Mouse (Mus musculus): Measurements from ENCODE around the gene Sec14l3. TPM values are rescaled to one million over a fixed set of nuclear protein-coding genes. Genes with fewer than 3 reads are reported as not detected.

Gene Sec14l3
- polyA plus RNA-seq, 1 experiment: 1.9 TPM

DNA sequence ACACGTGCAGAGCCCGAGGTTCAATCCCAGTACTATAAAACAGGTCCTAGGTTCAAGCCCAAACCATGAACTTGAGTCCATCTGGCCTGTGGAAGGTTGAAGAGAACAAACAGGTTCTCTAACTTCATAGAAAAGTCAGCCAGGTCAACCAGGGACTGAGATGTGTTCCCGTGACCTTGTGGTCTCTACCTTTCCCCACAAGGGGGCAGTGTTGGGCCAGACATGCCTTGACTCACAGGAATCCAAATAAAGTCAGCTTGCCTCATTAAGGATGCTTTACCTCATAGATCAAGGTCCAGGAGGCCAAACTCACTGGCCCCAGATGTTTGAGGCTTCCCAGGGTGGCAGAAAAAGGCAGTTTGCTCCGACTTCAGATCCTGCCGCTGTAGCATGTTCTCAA lies 11.1 kb upstream of the Sec14l3 start:
- Histone ChIP-seq H3K4me1 (ENCODE audit: control insufficient read depth, insufficient read depth, low read length) (no peaks in the 10 kb centered on the region), H3K4me3 (ENCODE audit: control insufficient read depth, low read depth, low read length) (no peak overlapping the region), H3K27me3 (ENCODE audit: control insufficient read depth, insufficient read depth, low read length) (no peaks in the 10 kb centered on the region), H3K27ac (ENCODE audit: control insufficient read depth, insufficient read depth, low read depth, low read length) (no peak overlapping the region), H3K36me3 (ENCODE audit: control insufficient read depth, insufficient read depth, low read length) (no peaks in the 10 kb centered on the region)
- TF ChIP-seq POLR2A (IDR thresholded peaks at IDR 0.05; ENCODE audit: control insufficient read depth, low read depth, low read length): no peak
- TF ChIP-seq CTCF (IDR thresholded peaks at IDR 0.05; ENCODE audit: control insufficient read depth, insufficient read depth, insufficient replicate concordance, low read depth, low read length): peak; percentile 83

DNA sequence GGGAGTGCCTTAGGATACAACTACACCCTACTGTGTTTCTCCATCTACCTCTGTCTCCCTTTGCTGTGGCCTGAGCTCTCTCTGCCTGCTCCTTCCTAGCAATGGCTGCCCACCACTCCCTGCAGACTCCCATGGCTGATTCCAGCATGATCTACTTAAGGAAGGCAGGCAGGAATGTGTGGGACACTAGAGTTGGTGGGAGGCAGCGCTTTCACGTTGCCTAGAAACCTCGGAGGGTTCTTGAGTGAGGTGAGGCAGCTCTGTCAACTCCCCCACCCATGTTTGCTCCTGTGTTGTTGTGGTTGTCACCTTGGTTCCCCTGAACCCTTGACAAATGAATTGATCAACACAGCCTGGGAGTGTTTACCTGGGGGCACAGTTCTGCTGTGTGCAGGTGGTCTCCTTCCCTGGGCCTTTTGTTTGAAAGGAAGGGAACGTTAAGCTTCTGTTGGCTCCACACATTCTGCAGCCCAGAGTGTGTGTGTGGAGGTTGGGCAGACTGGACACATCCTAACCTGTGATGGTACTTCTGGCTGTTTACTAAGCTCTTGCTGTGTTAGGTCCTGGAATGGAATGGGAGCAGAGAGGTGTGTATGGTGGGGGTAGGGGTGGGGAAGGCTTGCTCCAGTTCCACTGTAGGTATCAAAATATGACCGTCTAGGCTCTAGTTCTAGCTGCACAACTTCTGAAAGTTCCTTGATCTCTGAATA lies 3.6 kb upstream of the Sec14l3 start:
- no peak overlapping the region for H3K27ac ChIP-seq (ENCODE audit: control insufficient read depth, insufficient read depth, low read depth, low read length)
- no peaks in the 10 kb centered on the region for H3K36me3 ChIP-seq (ENCODE audit: control insufficient read depth, insufficient read depth, low read length)
- no peak overlapping the region for H3K4me3 ChIP-seq (ENCODE audit: control insufficient read depth, low read depth, low read length)
- H3K27me3 ChIP-seq (ENCODE audit: control insufficient read depth, insufficient read depth, low read length): no peaks in the 10 kb centered on the region
- no peak for TF ChIP-seq CTCF (IDR thresholded peaks at IDR 0.05; ENCODE audit: control insufficient read depth, insufficient read depth, insufficient replicate concordance, low read depth, low read length)
- no peaks in the 10 kb centered on the region for H3K4me1 ChIP-seq (ENCODE audit: control insufficient read depth, insufficient read depth, low read length)

DNA sequence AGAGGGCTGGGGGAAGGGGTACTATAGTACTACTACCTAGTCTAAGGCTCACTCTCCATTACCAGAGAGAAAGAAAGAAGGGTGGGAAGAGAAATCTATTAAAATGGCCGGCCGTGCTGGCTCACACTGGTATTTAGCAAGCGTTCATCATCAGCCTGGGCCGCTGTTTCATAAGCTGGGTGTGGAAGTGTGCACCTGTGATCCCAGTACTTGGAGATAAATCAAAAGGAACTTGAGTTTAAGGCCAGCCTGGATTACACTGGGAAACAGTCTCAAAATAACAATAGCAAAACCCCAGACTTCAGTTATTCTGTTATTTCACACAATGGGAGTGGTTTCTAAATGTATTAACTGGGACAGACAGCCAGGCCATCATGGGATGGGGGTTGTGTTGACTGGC lies 2.1 kb upstream of the Sec14l3 start:
- TF ChIP-seq CTCF (IDR thresholded peaks at IDR 0.05; ENCODE audit: control insufficient read depth, insufficient read depth, insufficient replicate concordance, low read depth, low read length) (no peak), POLR2A (IDR thresholded peaks at IDR 0.05; ENCODE audit: control insufficient read depth, low read depth, low read length) (no peak)
- no peaks in the 10 kb centered on the region for H3K36me3 ChIP-seq (ENCODE audit: control insufficient read depth, insufficient read depth, low read length)
- no peak overlapping the region for H3K27ac ChIP-seq (ENCODE audit: control insufficient read depth, insufficient read depth, low read depth, low read length)
- H3K4me3 ChIP-seq (ENCODE audit: control insufficient read depth, low read depth, low read length): no peak overlapping the region
- H3K4me1 ChIP-seq (ENCODE audit: control insufficient read depth, insufficient read depth, low read length): no peaks in the 10 kb centered on the region
- H3K27me3 ChIP-seq (ENCODE audit: control insufficient read depth, insufficient read depth, low read length): no peaks in the 10 kb centered on the region

DNA sequence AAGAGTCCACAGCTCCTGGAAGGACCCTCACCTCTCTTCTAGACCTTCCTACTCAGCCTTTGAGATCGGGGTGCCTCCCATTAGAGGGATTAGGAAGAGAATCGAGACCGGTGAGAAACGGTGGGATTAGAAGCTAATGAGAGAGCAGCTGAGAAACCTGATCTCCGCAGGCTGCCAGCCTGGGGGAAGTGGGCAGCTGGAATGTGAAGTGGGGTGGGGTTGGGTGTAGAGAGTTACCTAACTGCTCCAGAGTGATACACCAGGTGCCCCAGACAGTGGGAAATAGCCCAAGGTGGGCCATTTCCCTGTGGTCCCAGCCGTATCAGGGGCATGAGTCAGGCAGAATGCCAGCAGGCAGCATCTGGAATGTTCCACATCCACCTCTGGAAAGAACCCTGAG lies 1.7 kb upstream of the Sec14l3 start:
- Histone ChIP-seq H3K27ac (ENCODE audit: control insufficient read depth, insufficient read depth, low read depth, low read length) (no peak overlapping the region), H3K36me3 (ENCODE audit: control insufficient read depth, insufficient read depth, low read length) (no peaks in the 10 kb centered on the region), H3K27me3 (ENCODE audit: control insufficient read depth, insufficient read depth, low read length) (no peaks in the 10 kb centered on the region), H3K4me1 (ENCODE audit: control insufficient read depth, insufficient read depth, low read length) (no peaks in the 10 kb centered on the region), H3K4me3 (ENCODE audit: control insufficient read depth, low read depth, low read length) (no peak overlapping the region)
- TF ChIP-seq POLR2A (IDR thresholded peaks at IDR 0.05; ENCODE audit: control insufficient read depth, low read depth, low read length) (no peak), CTCF (IDR thresholded peaks at IDR 0.05; ENCODE audit: control insufficient read depth, insufficient read depth, insufficient replicate concordance, low read depth, low read length) (no peak)

DNA sequence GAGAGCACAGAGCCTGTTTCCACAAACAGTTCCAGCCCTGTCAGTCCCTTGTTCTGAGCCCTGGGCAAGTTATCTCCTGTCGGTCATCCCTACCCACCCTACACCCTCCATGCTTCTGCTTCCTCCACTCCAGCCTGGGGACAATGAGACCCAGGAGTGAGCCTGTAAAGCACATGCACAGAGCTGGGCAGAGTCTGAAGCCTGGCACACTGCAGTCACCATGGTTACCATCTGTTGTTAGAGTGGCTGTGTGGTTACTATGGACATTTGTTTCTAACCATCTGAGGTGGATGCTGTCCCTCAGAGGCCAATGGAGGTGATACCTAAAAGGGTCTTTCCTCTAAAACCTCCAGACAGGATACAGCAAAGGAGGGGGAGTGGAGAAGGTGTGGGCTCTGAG lies 5.0 kb downstream of the Sec14l3 start:
- Histone ChIP-seq H3K36me3 (ENCODE audit: control insufficient read depth, insufficient read depth, low read length) (no peaks in the 10 kb centered on the region), H3K27ac (ENCODE audit: control insufficient read depth, insufficient read depth, low read depth, low read length) (no peak overlapping the region), H3K4me1 (ENCODE audit: control insufficient read depth, insufficient read depth, low read length) (no peaks in the 10 kb centered on the region), H3K27me3 (ENCODE audit: control insufficient read depth, insufficient read depth, low read length) (no peaks in the 10 kb centered on the region), H3K4me3 (ENCODE audit: control insufficient read depth, low read depth, low read length) (no peak overlapping the region)
- no peak for TF ChIP-seq POLR2A (IDR thresholded peaks at IDR 0.05; ENCODE audit: control insufficient read depth, low read depth, low read length)
- no peak for TF ChIP-seq CTCF (IDR thresholded peaks at IDR 0.05; ENCODE audit: control insufficient read depth, insufficient read depth, insufficient replicate concordance, low read depth, low read length)

DNA sequence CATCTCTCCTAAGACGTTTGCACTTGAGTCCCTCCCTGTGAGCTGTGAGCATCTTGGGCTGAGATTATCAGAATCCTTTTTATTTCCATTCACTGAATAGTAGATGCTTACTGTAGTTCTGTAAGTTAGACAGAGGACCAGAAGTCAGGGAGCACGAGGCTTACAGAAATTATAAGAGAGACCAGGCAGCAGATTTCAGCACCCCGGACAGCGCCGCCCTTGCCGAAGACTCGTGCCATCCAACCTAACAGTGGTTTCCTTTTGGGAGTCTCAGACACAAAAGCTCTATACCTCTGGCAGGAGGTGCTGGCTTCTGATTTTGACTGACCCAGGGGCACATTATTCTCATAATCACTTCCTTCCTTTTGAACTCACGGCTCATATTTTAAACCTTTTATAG lies 12.0 kb downstream of the Sec14l3 start:
- TF ChIP-seq CTCF (IDR thresholded peaks at IDR 0.05; ENCODE audit: control insufficient read depth, insufficient read depth, insufficient replicate concordance, low read depth, low read length) (no peak), POLR2A (IDR thresholded peaks at IDR 0.05; ENCODE audit: control insufficient read depth, low read depth, low read length) (no peak)

DNA sequence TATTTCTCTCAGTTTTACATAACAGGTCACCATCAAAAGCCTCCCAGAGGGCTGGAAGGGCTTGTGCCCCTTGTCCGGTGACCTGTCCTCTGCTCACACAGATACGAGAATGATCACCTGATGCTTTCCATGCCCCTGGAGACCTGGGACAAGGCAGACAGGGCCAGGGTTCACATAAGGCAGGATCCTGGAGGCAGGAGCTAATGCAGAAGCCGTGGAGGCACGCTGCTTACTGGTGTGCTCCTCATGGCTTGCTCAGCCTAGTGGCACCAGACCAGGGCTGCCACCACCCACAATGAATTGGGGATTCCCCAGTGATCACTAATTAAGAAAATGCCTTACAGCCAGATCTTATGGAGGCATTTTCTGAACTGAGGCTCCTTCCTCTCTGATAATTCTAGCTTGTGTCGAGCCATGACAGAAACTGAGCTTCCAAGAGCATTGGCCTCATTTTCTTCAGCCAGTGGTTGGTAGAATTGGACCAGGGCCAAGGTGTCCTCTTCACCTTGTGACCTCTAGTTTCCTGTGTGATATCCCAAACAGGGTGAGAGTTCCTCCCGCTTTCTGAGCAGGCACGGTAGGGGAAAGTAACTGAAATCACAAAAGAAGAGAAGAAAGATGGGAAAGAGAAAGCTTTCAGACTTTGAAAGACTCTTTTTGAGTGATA lies 13.8 kb downstream of the Sec14l3 start:
- TF ChIP-seq CTCF (IDR thresholded peaks at IDR 0.05; ENCODE audit: control insufficient read depth, insufficient read depth, insufficient replicate concordance, low read depth, low read length) (no peak), POLR2A (IDR thresholded peaks at IDR 0.05; ENCODE audit: control insufficient read depth, low read depth, low read length) (no peak)
- H3K27ac ChIP-seq (ENCODE audit: control insufficient read depth, insufficient read depth, low read depth, low read length): no peak overlapping the region
- H3K36me3 ChIP-seq (ENCODE audit: control insufficient read depth, insufficient read depth, low read length): no peaks in the 10 kb centered on the region
- H3K27me3 ChIP-seq (ENCODE audit: control insufficient read depth, insufficient read depth, low read length): no peaks in the 10 kb centered on the region
- H3K4me1 ChIP-seq (ENCODE audit: control insufficient read depth, insufficient read depth, low read length): no peaks in the 10 kb centered on the region
- no peak overlapping the region for H3K4me3 ChIP-seq (ENCODE audit: control insufficient read depth, low read depth, low read length)

More for the DNA sequence above, 12.0 kb downstream of the Sec14l3 start:
- Histone ChIP-seq H3K36me3 (ENCODE audit: control insufficient read depth, insufficient read depth, low read length) (no peaks in the 10 kb centered on the region), H3K27ac (ENCODE audit: control insufficient read depth, insufficient read depth, low read depth, low read length) (no peak overlapping the region), H3K4me3 (ENCODE audit: control insufficient read depth, low read depth, low read length) (no peak overlapping the region), H3K4me1 (ENCODE audit: control insufficient read depth, insufficient read depth, low read length) (no peaks in the 10 kb centered on the region), H3K27me3 (ENCODE audit: control insufficient read depth, insufficient read depth, low read length) (no peaks in the 10 kb centered on the region)

All from testis, adult 2 months (tissue).